Mouse (Mus musculus) embryonic facial prominence, embryonic 15.5 days (tissue): ENCODE measurements around the gene Spen. TPM values are rescaled to one million over a fixed set of nuclear protein-coding genes. Genes with fewer than 3 reads are reported as not detected.

Experiments
- ATAC-seq: fragments of 200-750 bp; cut with Nextera tagmentation; 2 replicates; pipeline ENCODE4 v1.8.0; 2017; ENCODE audit warnings: low read depth, moderate TSS enrichment; ENCODE audit not compliant: insufficient number of reproducible peaks, low FRiP score, low TSS enrichment
- H3K27ac ChIP-seq: fragments of 300-500 bp; sonication (generic); replicated peaks from 2 replicates; pipeline ENCODE4 v1.5.1; 2015; ENCODE audit warnings: mild to moderate bottlenecking, inconsistent platforms
- H3K27me3 ChIP-seq: fragments of 300-500 bp; sonication (generic); 2 replicates; pipeline ENCODE4 v1.6.1; 2015; ENCODE audit warnings: inconsistent platforms
- H3K36me3 ChIP-seq: fragments of 300-500 bp; sonication (generic); 2 replicates; pipeline ENCODE4 v1.6.1; 2015; ENCODE audit warnings: mild to moderate bottlenecking, inconsistent platforms
- H3K4me1 ChIP-seq: fragments of 300-500 bp; sonication (generic); 2 replicates; pipeline ENCODE4 v1.6.1; 2015; ENCODE audit warnings: inconsistent platforms
- H3K4me2 ChIP-seq: fragments of 300-500 bp; sonication (generic); replicated peaks from 2 replicates; pipeline ENCODE4 v1.6.1; 2015; ENCODE audit warnings: mild to moderate bottlenecking, inconsistent platforms
- H3K4me3 ChIP-seq: fragments of 300-500 bp; sonication (generic); replicated peaks from 2 replicates; pipeline ENCODE4 v1.5.1; 2015; ENCODE audit warnings: mild to moderate bottlenecking, inconsistent platforms
- H3K9ac ChIP-seq: fragments of 300-500 bp; sonication (generic); 2 replicates; pipeline ENCODE4 v1.6.1; 2015; ENCODE audit warnings: inconsistent platforms
- H3K9me3 ChIP-seq: fragments of 300-500 bp; sonication (generic); replicated peaks from 2 replicates; pipeline ENCODE4 v1.6.1; 2016; ENCODE audit warnings: inconsistent platforms
- WGBS: fragments of 180-500 bp; shearing (Covaris S2); methylation state at CpG from one replicate; pipeline ENCODE4 v1.1.7; 2015; 5-methylcytosine and 5-hydroxymethylcytosine counted together
- polyA plus RNA-seq: library from polyadenylated mRNA; unstranded; fragments of >200 nt; fragmentation: Nextera tagmentation; extraction: Ambion mirVana; gene quantifications from 2 replicates; pipeline ENCODE4 v1.2.1, GENCODE M21; 2015

The Spen gene
- polyA plus RNA-seq, 1 experiment from 2014 or later = 10.8 TPM

DNA sequence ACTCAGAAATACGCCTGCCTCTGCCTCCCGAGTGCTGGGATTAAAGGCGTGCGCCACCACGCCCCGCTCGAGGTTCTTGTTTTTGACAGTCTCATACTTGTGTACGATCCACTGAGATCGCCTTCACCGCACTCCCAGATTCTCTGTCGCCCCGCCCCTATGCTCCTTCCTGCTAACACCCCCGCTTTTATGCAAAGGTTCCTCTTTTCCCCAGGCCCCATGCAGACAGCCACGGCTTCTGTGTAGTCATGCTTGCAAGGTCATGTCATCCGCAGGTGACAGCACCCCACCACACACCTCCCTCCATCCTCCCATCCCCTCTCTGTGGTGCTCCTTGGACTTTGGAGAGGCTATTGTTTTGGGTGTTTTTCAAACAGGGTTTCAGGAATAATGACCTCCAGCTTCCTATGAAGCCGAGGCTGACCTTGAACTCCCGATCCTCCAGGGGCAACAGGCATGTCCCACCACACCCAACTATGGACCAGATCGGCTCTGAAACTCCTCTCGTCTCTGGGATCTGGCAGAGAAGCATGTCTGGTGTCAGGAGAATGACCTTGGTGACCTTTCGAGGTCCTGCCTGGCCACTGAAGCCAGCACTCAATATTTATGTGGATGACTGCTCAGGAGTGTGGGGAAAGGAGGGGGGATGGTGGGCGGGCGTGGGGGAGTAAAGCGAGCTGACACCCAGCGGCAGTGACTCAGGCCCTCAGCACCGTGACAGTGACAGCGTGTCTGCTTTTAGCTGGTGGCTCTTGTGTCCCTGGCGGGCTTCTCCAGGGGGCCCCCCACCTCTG lies 118.8 kb downstream of the Spen start:
- H3K4me2 ChIP-seq = no peak overlapping the region
- H3K4me1 ChIP-seq = peaks cover 6% of the 10 kb centered on the region
- 59% methylated on average over 27 of the region's 27 CpGs for WGBS
- H3K9me3 ChIP-seq = no peaks in the 10 kb centered on the region
- H3K4me3 ChIP-seq = no peak overlapping the region
- H3K36me3 ChIP-seq = no peaks in the 10 kb centered on the region
- ATAC-seq = no peak
- H3K9ac ChIP-seq = no peak overlapping the region
- no peak overlapping the region for H3K27ac ChIP-seq
- H3K27me3 ChIP-seq = no peaks in the 10 kb centered on the region

Other genes with a start within 250 kb of the Spen start
- gene Epha2, start 237.4 kb downstream of the Spen start, polyA plus RNA-seq = 7.4 and 7.6 TPM in 2 replicates
- gene Fam131c, start 170.4 kb downstream of the Spen start, polyA plus RNA-seq = 3.6 and 4.3 TPM in 2 replicates
- 0.46 and 0.51 TPM in 2 replicates for gene Clcnka, start 139.9 kb downstream of the Spen start, polyA plus RNA-seq
- gene Clcnkb, start 122.6 kb downstream of the Spen start, polyA plus RNA-seq = not detected in 2 replicates
- gene Hspb7, start 117.8 kb downstream of the Spen start, polyA plus RNA-seq = 2.0 and 2.4 TPM in 2 replicates
- gene Srarp, start 102.5 kb downstream of the Spen start, polyA plus RNA-seq = not detected in 2 replicates
- gene Zbtb17, start 93.9 kb downstream of the Spen start, polyA plus RNA-seq = 34.0 and 35.1 TPM in 2 replicates
- gene Fblim1, start 67.5 kb upstream of the Spen start, polyA plus RNA-seq = 30.8 and 32.3 TPM in 2 replicates
- gene Tmem82, start 80.0 kb upstream of the Spen start, polyA plus RNA-seq = 0.48 and 0.62 TPM in 2 replicates
- 0.05 TPM in 1 of 2 replicates, not detected in the other for gene Slc25a34, start 85.2 kb upstream of the Spen start, polyA plus RNA-seq
- gene Plekhm2, start 126.3 kb upstream of the Spen start, polyA plus RNA-seq = 7.1 and 8.3 TPM in 2 replicates
- gene Rsc1a1, start 147.0 kb upstream of the Spen start, polyA plus RNA-seq = 0.28 TPM in 1 of 2 replicates, not detected in the other
- 25.2 and 26.7 TPM in 2 replicates for gene Ddi2, start 184.8 kb upstream of the Spen start, polyA plus RNA-seq
- 0.32 and 0.33 TPM in 2 replicates for gene Agmat, start 208.1 kb upstream of the Spen start, polyA plus RNA-seq